Comparison of ENCODE assay signal across 8 mouse cellular contexts in the genomic region with DNA sequence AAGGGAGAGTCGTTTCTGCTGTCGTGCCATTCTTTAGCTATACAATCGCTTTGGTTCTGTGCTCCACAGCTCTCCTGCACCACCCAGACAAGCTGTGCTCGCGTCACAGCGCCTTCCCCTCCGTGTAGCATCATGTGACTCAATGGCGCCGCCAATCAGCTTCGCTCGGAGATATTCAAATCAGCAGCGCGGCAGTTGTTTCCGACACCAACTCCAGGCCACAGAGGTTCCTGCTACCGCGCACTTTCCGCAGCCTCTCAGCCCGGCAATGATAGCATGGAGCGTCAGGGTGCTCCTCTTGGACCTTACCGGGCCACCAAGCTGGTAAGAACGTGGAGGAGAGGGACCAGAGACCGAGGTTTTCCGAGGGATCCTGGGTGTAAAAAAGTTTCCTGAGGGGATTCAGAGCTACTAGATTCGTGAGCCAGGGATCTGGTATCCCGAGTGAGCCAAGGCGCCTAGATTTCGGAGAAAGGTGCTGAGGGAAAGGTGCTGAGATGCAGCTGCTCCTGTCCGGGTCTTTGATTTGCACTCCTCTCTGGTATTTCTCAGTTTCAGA. TPM values are rescaled to one million over a fixed set of nuclear protein-coding genes. Genes with fewer than 3 reads are reported as not detected.
A peak's percentile ranks its signal among the peaks of the same experiment; 100 is the strongest.
DNase-seq lines count a peak whose midpoint lies in the region; ATAC-seq lines count a peak whose summit lies in the region.

A gene (plus strand): TSS at position 191 of the 559 bp plus-strand sequence.

- no peaks in the 10 kb centered on the region for H3K4me1 ChIP-seq in hindbrain, embryonic 11.5 days (replicated peaks; ENCODE audit: control insufficient read depth, insufficient read depth, low read length)

- no peaks in the 10 kb centered on the region for H3K9me3 ChIP-seq in hindbrain, embryonic 11.5 days (ENCODE audit: control insufficient read depth, low read length)

- H3K36me3 ChIP-seq in hindbrain, embryonic 11.5 days (ENCODE audit: control insufficient read depth, insufficient read depth, low read length): no peaks in the 10 kb centered on the region

- ATAC-seq in hindbrain, embryonic 11.5 days (ENCODE audit: low FRiP score): peak; percentile 100

- H3K27me3 ChIP-seq in hindbrain, embryonic 11.5 days (ENCODE audit: control insufficient read depth, insufficient read depth, low read length): no peaks in the 10 kb centered on the region

- peak within 1 kb of the TSS; percentile 45 for H3K4me2 ChIP-seq in hindbrain, embryonic 11.5 days (replicated peaks; ENCODE audit: low read depth, low read length)

- no peak within 1 kb of the TSS for H3K27ac ChIP-seq in hindbrain, embryonic 11.5 days (ENCODE audit: low read depth, low read length)

- peak within 1 kb of the TSS; percentile 58 for H3K9ac ChIP-seq in hindbrain, embryonic 11.5 days (ENCODE audit: low read depth, low read length)

- peak; percentile 85 for DNase-seq in Muller cell, postnatal 12 days (ENCODE audit: inconsistent ontology term)
- DNase-seq in cerebellum, adult 9-11 months: peak; percentile 65
- DNase-seq in frontal cortex, adult 2 months (ENCODE audit: extremely low spot score in 1 of 2, low spot score in 1 of 2): peak; percentile 81 to 92
- peak; percentile 91 for DNase-seq in hindbrain, embryonic 11.5 days (ENCODE audit: low spot score)
- DNase-seq in layer of hippocampus, postnatal 10 days (ENCODE audit: low spot score in 2 of 2): peak; percentile 90 to 91
- DNase-seq in lung, postnatal 10 days: peak; percentile 93
- DNase-seq in ovary, postnatal 36 days (ENCODE audit: low spot score): peak; percentile 88
- peak; percentile 95 for DNase-seq in thymus, postnatal 25 days

- WGBS in hindbrain, embryonic 11.5 days: under 1% methylated on average over 28 of the region's 28 CpGs

- peak within 1 kb of the TSS; percentile 55 for H3K4me3 ChIP-seq in hindbrain, embryonic 11.5 days (ENCODE audit: low read depth, low read length)

RNA-seq across cellular contexts. Expression of the gene that starts here (rescaled TPM):
- 0.06 and 0.11 TPM in 2 replicates for polyA plus RNA-seq in frontal cortex, adult 2 months (2012; rRNA removed)
- polyA plus RNA-seq in hindbrain, embryonic 11.5 days (2014; fragmentation: Nextera tagmentation; extraction: Ambion mirVana): 28.3 and 28.9 TPM in 2 replicates
- 1 to 10 TPM in 1 of 2 experiments, under 1 TPM in 1; 0.78 to 1.1 TPM for total RNA-seq in layer of hippocampus, postnatal 10 days (2021)

Comparison
In these comparisons a context has a peak if more than half of its experiments do, and no peak if none do; other contexts are left out.
1. RNA of the gene that starts here (polyA plus RNA-seq): 28.3 to 28.9 TPM in hindbrain, embryonic 11.5 days; 0.06 to 0.11 TPM in frontal cortex, adult 2 months; every median in the first group is over 10 times any median in the second.
2. Peak in DNase-seq in frontal cortex, adult 2 months; RNA of the gene not detected or under 1 TPM.
3. Peak in every context shown above with its lines, with median percentiles within 50 percentile points of each other: DNase-seq.